Mouse (Mus musculus) cerebellum, adult 2 months (tissue): ENCODE data around the gene Ezr. TPM values are rescaled to one million over a fixed set of nuclear protein-coding genes. Genes with fewer than 3 reads are reported as not detected.

Source experiments
- DNase-seq, 2 experiments: peaks; one replicate each; pipeline ENCODE4 v3.0.0; 2021
- H3K27ac ChIP-seq: fragments of 200-500 bp; 2 replicates; pipeline ENCODE4 v1.5.1; 2012; ENCODE audit warnings: low read length, control low read depth, inconsistent platforms; ENCODE audit not compliant: insufficient read depth
- H3K27me3 ChIP-seq: fragments of 200-500 bp; 2 replicates; pipeline ENCODE4 v1.6.1; 2012; ENCODE audit warnings: inconsistent platforms, mild to moderate bottlenecking, low read length, moderate library complexity; ENCODE audit not compliant: control insufficient read depth, insufficient read depth
- H3K4me1 ChIP-seq: fragments of 200-500 bp; 2 replicates; pipeline ENCODE4 v1.6.1; 2011; ENCODE audit warnings: low read length; ENCODE audit not compliant: control insufficient read depth, insufficient read depth
- H3K4me3 ChIP-seq: fragments of 200-500 bp; replicated peaks from 2 replicates; pipeline ENCODE3; 2011; ENCODE audit warnings: mild to moderate bottlenecking, low read depth, low read length, control low read depth; ENCODE audit not compliant: insufficient read depth
- CTCF ChIP-seq: fragments of 200-500 bp; IDR thresholded peaks from 2 replicates; pipeline ENCODE4 v1.5.1; 2011; ENCODE audit warnings: low read depth, mild to moderate bottlenecking, control low read depth, low read length, moderate library complexity, borderline replicate concordance; ENCODE audit not compliant: insufficient read depth
- POLR2A ChIP-seq: fragments of 200-500 bp; IDR thresholded peaks from 2 replicates; pipeline ENCODE4 v1.6.1; 2011; ENCODE audit warnings: low read length, control low read depth, borderline replicate concordance; ENCODE audit not compliant: insufficient read depth
- WGBS: fragments of 180-500 bp; shearing (Covaris S2); methylation state at CpG from one replicate; pipeline ENCODE4 v1.1.7; 2018; 5-methylcytosine and 5-hydroxymethylcytosine counted together
- polyA plus RNA-seq: library from polyadenylated mRNA; depleted of rRNA; stranded (reverse); fragments of >200 nt; gene quantifications from 2 replicates; pipeline ENCODE4 v1.2.3, GENCODE M21; 2012

Gene Ezr
- polyA plus RNA-seq, 1 experiment = 12.1 TPM

DNA sequence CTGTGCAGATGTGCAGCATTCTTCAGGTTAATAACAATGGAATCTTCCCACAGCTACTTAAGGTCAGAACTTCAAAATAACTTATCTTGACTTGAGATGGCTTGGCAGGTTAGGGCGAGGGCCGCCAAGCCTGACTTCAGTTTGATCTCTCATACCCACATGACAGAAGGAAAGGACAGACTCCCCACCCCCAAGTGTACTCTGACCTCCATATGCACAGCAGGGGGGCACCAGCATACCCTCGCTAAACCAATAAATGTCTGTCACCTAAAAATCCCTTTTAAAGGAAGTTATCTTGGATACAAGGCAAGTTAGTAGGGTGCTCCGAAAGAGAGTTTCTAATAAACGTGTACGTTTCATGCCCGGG is 18.4 kb downstream of the Ezr start:
- H3K4me3 ChIP-seq = no peak overlapping the region
- H3K27me3 ChIP-seq = no peaks in the 10 kb centered on the region
- 87% methylated on average over 7 of the region's 7 CpGs for WGBS
- H3K4me1 ChIP-seq = no peaks in the 10 kb centered on the region
- no peak for DNase-seq
- no peak for TF ChIP-seq CTCF
- H3K27ac ChIP-seq = no peak overlapping the region

DNA sequence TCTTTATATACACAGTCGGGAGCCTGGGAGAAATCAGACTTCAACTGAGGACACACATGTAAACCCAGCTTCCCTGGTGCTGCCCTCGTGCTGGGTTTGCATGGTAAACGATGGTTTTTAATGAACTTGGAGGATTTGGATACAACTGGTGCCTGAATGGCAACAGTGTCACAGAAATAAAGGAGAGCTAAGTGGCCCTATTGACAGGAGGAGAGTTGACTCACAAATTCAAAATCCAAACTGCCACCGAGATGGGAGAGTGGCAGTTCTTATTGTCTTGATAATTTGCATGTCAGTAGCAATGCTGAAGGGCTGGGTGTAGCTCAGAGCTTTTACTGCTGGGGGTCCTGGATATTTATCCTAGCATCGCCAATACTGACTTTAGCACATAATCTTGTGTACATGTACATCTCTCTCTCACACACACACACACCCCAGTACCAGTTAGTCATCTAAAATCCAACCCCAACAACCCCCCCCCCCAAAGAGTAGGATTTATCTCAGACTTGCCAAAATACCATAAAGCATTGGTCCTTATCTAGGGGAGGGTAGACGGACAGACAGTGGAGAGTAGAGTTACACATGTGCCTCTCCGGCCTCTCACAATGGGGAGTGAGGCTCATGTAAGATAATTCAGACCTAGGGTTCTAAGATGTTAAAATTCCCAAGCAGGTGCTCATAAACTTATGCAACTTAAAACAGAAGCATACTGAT is 18.9 kb downstream of the Ezr start:
- no peak for TF ChIP-seq CTCF
- TF ChIP-seq POLR2A = no peak
- Histone ChIP-seq H3K4me3 (no peak overlapping the region), H3K27ac (no peak overlapping the region), H3K27me3 (no peaks in the 10 kb centered on the region), H3K4me1 (no peaks in the 10 kb centered on the region)
- WGBS = 61% methylated on average over 7 of the region's 7 CpGs
- DNase-seq = no peak

DNA sequence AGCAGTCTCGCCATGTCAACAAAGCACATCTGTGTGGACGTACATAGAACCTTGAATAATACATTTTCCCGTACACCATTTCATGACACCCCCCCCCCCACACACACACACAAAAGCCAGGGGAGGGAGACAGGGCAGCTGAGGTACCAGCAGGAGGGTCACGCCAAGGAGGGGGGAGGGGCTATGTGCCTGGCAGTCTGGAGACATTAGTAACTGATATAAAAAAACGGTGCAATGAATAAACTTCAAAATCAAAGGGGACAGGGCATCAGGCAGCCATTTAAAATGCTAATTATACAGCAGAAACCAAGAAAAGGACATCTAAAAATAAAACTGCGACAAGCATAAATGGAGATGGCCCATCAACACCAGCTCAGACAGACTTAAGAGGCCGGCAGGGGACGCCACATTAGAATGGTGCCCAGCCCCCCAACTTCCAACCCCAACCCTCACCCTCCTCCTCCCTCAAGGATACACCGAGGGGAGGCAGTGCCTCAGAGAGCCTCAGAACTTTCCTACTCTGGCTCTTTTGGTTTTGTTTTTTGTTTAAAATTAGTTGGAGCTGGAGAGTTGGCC is 22.8 kb downstream of the Ezr start:
- 45% methylated on average over 9 of the region's 9 CpGs for WGBS
- H3K27me3 ChIP-seq = no peaks in the 10 kb centered on the region
- TF ChIP-seq CTCF (no peak), POLR2A (no peak)

DNA sequence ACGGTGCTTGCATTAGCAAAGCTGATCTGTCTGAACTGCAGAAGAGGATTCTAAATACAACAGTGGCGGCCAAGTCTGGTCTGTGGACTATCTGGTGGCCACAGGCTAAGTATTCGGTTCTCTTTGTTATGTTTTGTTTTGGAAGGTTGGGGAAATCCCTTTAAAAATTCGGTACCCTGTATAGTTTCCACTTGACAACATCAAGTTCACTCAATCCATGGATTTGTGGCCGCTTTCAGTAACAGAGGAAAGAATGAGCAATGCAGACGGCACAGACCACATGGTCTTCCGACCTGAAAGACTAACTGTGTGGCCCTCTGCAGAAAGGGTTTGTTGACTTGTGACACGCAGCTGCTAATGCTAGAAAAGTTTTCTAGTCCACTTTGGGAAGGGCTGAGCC is 23.7 kb downstream of the Ezr start:
- DNase-seq = no peak
- H3K4me3 ChIP-seq = no peak overlapping the region
- H3K27me3 ChIP-seq = no peaks in the 10 kb centered on the region
- H3K4me1 ChIP-seq = no peaks in the 10 kb centered on the region
- H3K27ac ChIP-seq = no peak overlapping the region
- 88% methylated on average over 8 of the region's 8 CpGs for WGBS
- no peak for TF ChIP-seq POLR2A
- TF ChIP-seq CTCF = no peak

More for the DNA sequence above, 22.8 kb downstream of the Ezr start:
- no peak for DNase-seq
- no peaks in the 10 kb centered on the region for H3K4me1 ChIP-seq
- H3K27ac ChIP-seq = no peak overlapping the region
- H3K4me3 ChIP-seq = no peak overlapping the region

DNA sequence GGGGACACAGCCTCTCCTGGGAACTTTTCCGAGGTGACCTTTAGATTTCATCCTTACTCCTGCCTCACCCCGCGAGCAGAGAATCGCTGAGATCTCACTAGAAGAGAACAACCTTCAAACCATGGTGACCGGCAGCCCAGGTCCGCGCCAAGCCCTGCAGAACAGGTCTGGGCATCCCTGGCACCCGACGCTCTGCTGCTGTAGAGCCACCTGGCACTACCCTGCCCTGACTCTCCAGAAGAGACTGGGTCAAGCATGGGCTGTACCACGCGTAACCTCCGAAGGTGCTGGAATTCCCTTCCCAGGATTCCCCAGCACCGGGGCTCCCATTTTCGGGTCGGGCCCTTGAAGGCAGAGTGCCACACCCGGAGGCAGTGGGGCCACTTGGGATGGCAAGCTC is 24.7 kb downstream of the Ezr start:
- 77% methylated on average over 16 of the region's 16 CpGs for WGBS

DNA sequence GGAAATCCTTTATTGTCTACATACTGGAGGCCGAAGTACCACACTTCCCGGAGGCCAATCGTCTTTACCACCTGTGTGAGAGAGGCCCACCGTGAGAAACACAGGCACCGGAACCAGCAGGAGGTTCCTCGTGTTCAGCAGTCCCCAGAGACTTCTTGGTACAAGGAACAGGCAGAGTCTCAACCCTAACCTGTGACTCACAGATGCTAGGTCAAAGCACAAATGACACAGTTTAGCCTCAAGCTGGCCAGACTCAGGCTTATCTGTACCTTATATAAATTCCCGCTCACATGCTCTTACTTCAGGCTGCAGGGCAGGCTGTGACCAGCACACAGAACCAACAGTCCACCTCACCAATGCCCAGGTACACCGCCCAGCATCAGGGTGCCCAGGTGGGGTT is 26.7 kb downstream of the Ezr start:
- 85% methylated on average over 8 of the region's 8 CpGs for WGBS
- no peaks in the 10 kb centered on the region for H3K27me3 ChIP-seq
- no peak for DNase-seq
- no peak overlapping the region for H3K4me3 ChIP-seq
- H3K27ac ChIP-seq = no peak overlapping the region
- TF ChIP-seq CTCF (no peak), POLR2A (no peak)
- no peaks in the 10 kb centered on the region for H3K4me1 ChIP-seq

More for the DNA sequence above, 24.7 kb downstream of the Ezr start:
- Histone ChIP-seq H3K27me3 (no peaks in the 10 kb centered on the region), H3K27ac (no peak overlapping the region), H3K4me3 (no peak overlapping the region), H3K4me1 (no peaks in the 10 kb centered on the region)
- no peak for TF ChIP-seq CTCF
- no peak for DNase-seq

DNA sequence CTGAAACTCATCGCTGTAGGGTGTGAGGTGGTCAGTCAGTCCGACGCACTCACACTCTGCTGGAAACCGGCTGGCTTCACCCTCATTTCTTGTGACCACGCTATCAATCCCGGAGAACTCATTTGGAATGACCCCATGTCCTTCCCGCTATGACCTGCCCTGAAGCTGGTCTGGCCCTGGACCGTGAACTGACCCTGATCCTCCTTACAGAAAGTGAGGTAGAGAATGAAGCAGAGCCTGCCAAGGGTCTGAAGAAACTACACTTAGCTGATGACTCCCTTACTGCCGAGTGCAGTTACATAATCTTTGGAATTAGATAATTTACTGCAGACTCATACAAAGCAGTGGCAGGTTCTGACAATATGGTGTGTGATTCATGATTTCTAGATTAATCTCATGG is 27.4 kb downstream of the Ezr start:
- no peak overlapping the region for H3K27ac ChIP-seq
- WGBS = 92% methylated on average over 9 of the region's 9 CpGs
- H3K27me3 ChIP-seq = no peaks in the 10 kb centered on the region
- TF ChIP-seq POLR2A (no peak), CTCF (no peak)
- no peak for DNase-seq
- H3K4me3 ChIP-seq = no peak overlapping the region
- H3K4me1 ChIP-seq = no peaks in the 10 kb centered on the region

DNA sequence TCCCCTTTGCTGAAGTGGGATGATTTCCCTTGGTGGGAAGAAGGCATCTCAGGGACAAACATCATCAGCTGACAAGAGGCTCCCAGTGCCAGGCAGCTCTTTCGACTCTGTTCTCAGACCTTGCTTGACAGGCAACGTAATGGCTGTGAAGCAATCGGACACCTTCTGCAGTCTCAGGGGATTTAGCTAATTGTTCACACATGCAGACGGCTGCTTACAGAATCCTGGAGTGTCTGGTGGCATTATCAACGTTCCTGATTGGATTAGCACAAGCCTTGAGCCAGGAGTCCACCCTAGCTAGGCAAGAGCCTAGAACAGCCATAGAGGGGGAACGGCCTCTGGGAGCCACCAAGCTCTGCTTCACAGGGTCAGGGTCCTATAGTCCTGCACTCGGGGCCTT is 30.2 kb downstream of the Ezr start:
- TF ChIP-seq POLR2A (no peak), CTCF (no peak)
- no peaks in the 10 kb centered on the region for H3K27me3 ChIP-seq
- no peak overlapping the region for H3K27ac ChIP-seq
- DNase-seq = no peak
- no peak overlapping the region for H3K4me3 ChIP-seq
- WGBS = 55% methylated on average over 7 of the region's 7 CpGs
- no peaks in the 10 kb centered on the region for H3K4me1 ChIP-seq
